Mouse (Mus musculus): ENCODE data around the gene Hist1h3e.

DNA sequence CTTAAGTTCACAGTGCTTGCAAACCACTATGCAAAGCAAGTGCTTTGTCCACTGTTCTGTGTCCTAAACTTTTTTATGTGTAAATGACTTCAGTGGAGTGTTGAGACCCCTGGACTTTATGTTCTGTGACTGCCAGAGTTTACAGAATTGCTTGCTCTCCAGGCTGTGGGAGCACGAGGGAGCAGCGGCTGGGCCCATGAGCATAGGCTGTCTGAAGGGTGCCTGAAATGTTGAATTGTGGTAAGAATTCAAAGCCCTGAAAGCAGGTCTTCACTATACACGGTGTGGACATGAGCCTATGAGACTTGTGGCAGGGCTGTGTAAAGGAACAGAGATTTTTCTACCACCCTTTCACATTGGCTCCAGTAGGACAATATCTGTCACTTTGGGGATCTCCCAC lies 49.5 kb upstream of the Hist1h3e start:
- TF ChIP-seq FLI1 (IDR thresholded peaks at IDR 0.05; ENCODE audit: low read length) (no peak), GATA1 (IDR thresholded peaks at IDR 0.05; ENCODE audit: borderline replicate concordance, low read length) (no peak)

Data from megakaryocyte, embryonic 14.5 days (primary cell).